Mouse (Mus musculus) neural tube, embryonic 15.5 days (tissue): ENCODE measurements around the gene Nfx1. TPM values are rescaled to one million over a fixed set of nuclear protein-coding genes. Genes with fewer than 3 reads are reported as not detected.
A peak's percentile ranks its signal among the peaks of the same experiment; 100 is the strongest.

Experiments
- ATAC-seq: fragments of 200-750 bp; cut with Nextera tagmentation; 2 replicates; pipeline ENCODE4 v1.8.0; 2017; ENCODE audit warnings: mild to moderate bottlenecking, moderate TSS enrichment, moderate library complexity; ENCODE audit not compliant: low FRiP score
- H3K27ac ChIP-seq: fragments of 300-500 bp; sonication (generic); replicated peaks from 2 replicates; pipeline ENCODE4 v1.5.1; 2015; ENCODE audit warnings: mild to moderate bottlenecking, inconsistent platforms
- H3K27me3 ChIP-seq: fragments of 300-500 bp; sonication (generic); replicated peaks from 2 replicates; pipeline ENCODE4 v1.6.1; 2015; ENCODE audit warnings: inconsistent platforms
- H3K36me3 ChIP-seq: fragments of 300-500 bp; sonication (generic); 2 replicates; pipeline ENCODE4 v1.6.1; 2015; ENCODE audit warnings: inconsistent platforms
- H3K4me1 ChIP-seq: fragments of 300-500 bp; sonication (generic); 2 replicates; pipeline ENCODE4 v1.6.1; 2015; ENCODE audit warnings: inconsistent platforms
- H3K4me2 ChIP-seq: fragments of 300-500 bp; sonication (generic); 2 replicates; pipeline ENCODE4 v1.6.1; 2015; ENCODE audit warnings: inconsistent platforms, mild to moderate bottlenecking, moderate library complexity
- H3K4me3 ChIP-seq: fragments of 300-500 bp; sonication (generic); replicated peaks from 2 replicates; pipeline ENCODE4 v1.5.1; 2015; ENCODE audit warnings: mild to moderate bottlenecking, inconsistent platforms
- H3K9ac ChIP-seq: fragments of 300-500 bp; sonication (generic); replicated peaks from 2 replicates; pipeline ENCODE4 v1.6.1; 2015; ENCODE audit warnings: mild to moderate bottlenecking, inconsistent platforms
- H3K9me3 ChIP-seq: fragments of 300-500 bp; sonication (generic); replicated peaks from 2 replicates; pipeline ENCODE4 v1.6.1; 2016; ENCODE audit warnings: inconsistent platforms
- WGBS: fragments of 180-500 bp; shearing (Covaris S2); methylation state at CpG from one replicate; pipeline ENCODE4 v1.1.7; 2015; ENCODE audit warnings: mixed read lengths; 5-methylcytosine and 5-hydroxymethylcytosine counted together
- polyA plus RNA-seq: library from polyadenylated mRNA; unstranded; fragments of >200 nt; fragmentation: Nextera tagmentation; extraction: Ambion mirVana; gene quantifications from 2 replicates; pipeline ENCODE4 v1.2.1, GENCODE M21; 2015

Gene Nfx1
- polyA plus RNA-seq, 1 experiment from 2014 or later, result 95.2 TPM

GRCm38 (mm10) chr4:40947565-40948159 is 23.0 kb upstream of the Nfx1 start:
- Histone ChIP-seq H3K36me3 (peaks cover 42% of the 10 kb centered on the region), H3K9ac (peak overlapping the region; percentile 77), H3K4me3 (peak overlapping the region; percentile 99), H3K27ac (peak overlapping the region; percentile 90), H3K27me3 (no peaks in the 10 kb centered on the region), H3K4me2 (peak overlapping the region; percentile 76), H3K4me1 (peaks cover 30% of the 10 kb centered on the region), H3K9me3 (no peaks in the 10 kb centered on the region)
- ATAC-seq, result peak; percentile 83
- under 1% methylated on average over 37 of the region's 40 CpGs for WGBS

GRCm38 (mm10) chr4:40948160-40948708 is 22.5 kb upstream of the Nfx1 start, which contains the start of the genes Bag1 and Chmp5:
TSS of gene Bag1 (minus strand) at chr4:40948294.
TSS of gene Chmp5 (plus strand) at chr4:40948407.
- Histone ChIP-seq H3K27ac (peak within 1 kb of the TSS; percentile 90), H3K36me3 (peaks cover 42% of the 10 kb centered on the region), H3K27me3 (no peaks in the 10 kb centered on the region), H3K4me1 (peaks cover 30% of the 10 kb centered on the region), H3K4me3 (peak within 1 kb of the TSS; percentile 99), H3K9ac (peak within 1 kb of the TSS; percentile 79), H3K9me3 (no peaks in the 10 kb centered on the region), H3K4me2 (peak within 1 kb of the TSS; percentile 79)
- under 1% methylated on average over 50 of the region's 50 CpGs for WGBS
- ATAC-seq, result peak; percentile 98

- Histone ChIP-seq H3K27ac (no peak overlapping the region), H3K9me3 (no peaks in the 10 kb centered on the region), H3K4me1 (peaks cover 14% of the 10 kb centered on the region), H3K4me3 (no peak overlapping the region), H3K27me3 (no peaks in the 10 kb centered on the region), H3K9ac (no peak overlapping the region), H3K4me2 (no peak overlapping the region), H3K36me3 (peaks cover 69% of the 10 kb centered on the region)
- no peak for ATAC-seq
- WGBS, result 100% methylated on average over 1 of the region's 1 CpGs
These were observed 17.2 kb upstream of the Nfx1 start for GRCm38 (mm10) chr4:40953521-40953920.

GRCm38 (mm10) chr4:40955942-40956341 is 14.8 kb upstream of the Nfx1 start:
- no peaks in the 10 kb centered on the region for H3K4me1 ChIP-seq
- H3K4me3 ChIP-seq, result no peak overlapping the region
- peaks cover 84% of the 10 kb centered on the region for H3K36me3 ChIP-seq
- H3K9ac ChIP-seq, result no peak overlapping the region
- no peak overlapping the region for H3K27ac ChIP-seq
- H3K9me3 ChIP-seq, result no peaks in the 10 kb centered on the region
- no peaks in the 10 kb centered on the region for H3K27me3 ChIP-seq
- WGBS, result 95% methylated on average over 6 of the region's 6 CpGs
- H3K4me2 ChIP-seq, result no peak overlapping the region
- no peak for ATAC-seq

GRCm38 (mm10) chr4:40963536-40963935 is 7.2 kb upstream of the Nfx1 start:
- H3K9ac ChIP-seq, result no peak overlapping the region
- 92% methylated on average over 3 of the region's 3 CpGs for WGBS
- H3K36me3 ChIP-seq, result peaks cover 81% of the 10 kb centered on the region
- no peak overlapping the region for H3K4me3 ChIP-seq
- no peak overlapping the region for H3K4me2 ChIP-seq
- no peaks in the 10 kb centered on the region for H3K9me3 ChIP-seq
- H3K27me3 ChIP-seq, result no peaks in the 10 kb centered on the region
- no peaks in the 10 kb centered on the region for H3K4me1 ChIP-seq
- no peak for ATAC-seq
- no peak overlapping the region for H3K27ac ChIP-seq

GRCm38 (mm10) chr4:40969161-40969560 is 1.5 kb upstream of the Nfx1 start:
- no peaks in the 10 kb centered on the region for H3K27me3 ChIP-seq
- WGBS, result 88% methylated on average over 4 of the region's 4 CpGs
- H3K4me1 ChIP-seq, result peaks cover 25% of the 10 kb centered on the region
- no peak overlapping the region for H3K4me2 ChIP-seq
- peaks cover 31% of the 10 kb centered on the region for H3K36me3 ChIP-seq
- ATAC-seq, result no peak
- no peak overlapping the region for H3K4me3 ChIP-seq
- H3K9me3 ChIP-seq, result no peaks in the 10 kb centered on the region
- H3K9ac ChIP-seq, result no peak overlapping the region
- no peak overlapping the region for H3K27ac ChIP-seq

- Histone ChIP-seq H3K9me3 (no peaks in the 10 kb centered on the region), H3K4me3 (peak overlapping the region; percentile 99), H3K4me2 (peak overlapping the region; percentile 79), H3K9ac (peak overlapping the region; percentile 93), H3K4me1 (peaks cover 25% of the 10 kb centered on the region), H3K27me3 (no peaks in the 10 kb centered on the region), H3K36me3 (peaks cover 24% of the 10 kb centered on the region), H3K27ac (peak overlapping the region; percentile 94)
- 11% methylated on average over 13 of the region's 13 CpGs for WGBS
- ATAC-seq, result peak; percentile 20; the same call in 1 of the 2 replicates
These were observed 720 bp upstream of the Nfx1 start for GRCm38 (mm10) chr4:40969781-40970591.

- ATAC-seq, result peak; percentile 60
- Histone ChIP-seq H3K27ac (peak overlapping the region; percentile 94), H3K4me3 (peak overlapping the region; percentile 99), H3K4me1 (peaks cover 25% of the 10 kb centered on the region), H3K9ac (peak overlapping the region; percentile 93), H3K36me3 (peaks cover 20% of the 10 kb centered on the region), H3K9me3 (no peaks in the 10 kb centered on the region), H3K4me2 (peak overlapping the region; percentile 79), H3K27me3 (no peaks in the 10 kb centered on the region)
- WGBS, result under 1% methylated on average over 16 of the region's 16 CpGs
These were observed 189 bp upstream of the Nfx1 start for GRCm38 (mm10) chr4:40970592-40970841.

GRCm38 (mm10) chr4:40971744-40972143 is 1.0 kb downstream of the Nfx1 start:
- 28% methylated on average over 13 of the region's 13 CpGs for WGBS
- H3K27me3 ChIP-seq, result no peaks in the 10 kb centered on the region
- H3K36me3 ChIP-seq, result peaks cover 14% of the 10 kb centered on the region
- H3K4me2 ChIP-seq, result peak overlapping the region; percentile 79
- H3K9ac ChIP-seq, result peak overlapping the region; percentile 93
- H3K27ac ChIP-seq, result peak overlapping the region; percentile 94; the same call in 1 of the 2 replicates
- no peak for ATAC-seq
- peak overlapping the region; percentile 99 for H3K4me3 ChIP-seq
- no peaks in the 10 kb centered on the region for H3K9me3 ChIP-seq
- H3K4me1 ChIP-seq, result peaks cover 25% of the 10 kb centered on the region

GRCm38 (mm10) chr4:40974011-40974410 is 3.3 kb downstream of the Nfx1 start:
- peaks cover 27% of the 10 kb centered on the region for H3K36me3 ChIP-seq
- WGBS, result 97% methylated on average over 1 of the region's 1 CpGs
- no peak for ATAC-seq

GRCm38 (mm10) chr4:40975678-40976077 is 5.0 kb downstream of the Nfx1 start:
- Histone ChIP-seq H3K9ac (no peak overlapping the region), H3K4me2 (no peak overlapping the region), H3K4me1 (peaks cover 15% of the 10 kb centered on the region), H3K27ac (no peak overlapping the region), H3K9me3 (no peaks in the 10 kb centered on the region), H3K27me3 (no peaks in the 10 kb centered on the region), H3K36me3 (peaks cover 40% of the 10 kb centered on the region), H3K4me3 (no peak overlapping the region)
- WGBS, result 93% methylated on average over 3 of the region's 3 CpGs
- no peak for ATAC-seq

More at GRCm38 (mm10) chr4:40974011-40974410, 3.3 kb downstream of the Nfx1 start:
- no peak overlapping the region for H3K27ac ChIP-seq
- H3K27me3 ChIP-seq, result no peaks in the 10 kb centered on the region
- no peak overlapping the region for H3K4me2 ChIP-seq
- no peak overlapping the region for H3K4me3 ChIP-seq
- no peak overlapping the region for H3K9ac ChIP-seq
- H3K4me1 ChIP-seq, result peaks cover 25% of the 10 kb centered on the region
- H3K9me3 ChIP-seq, result no peaks in the 10 kb centered on the region

GRCm38 (mm10) chr4:40976651-40977050 is 5.9 kb downstream of the Nfx1 start:
- WGBS, result 93% methylated on average over 10 of the region's 10 CpGs
- Histone ChIP-seq H3K27me3 (no peaks in the 10 kb centered on the region), H3K27ac (no peak overlapping the region), H3K4me3 (no peak overlapping the region), H3K36me3 (peaks cover 47% of the 10 kb centered on the region), H3K4me2 (no peak overlapping the region), H3K4me1 (peaks cover 14% of the 10 kb centered on the region), H3K9me3 (no peaks in the 10 kb centered on the region), H3K9ac (no peak overlapping the region)
- no peak for ATAC-seq
